Mouse (Mus musculus) myocyte (in vitro differentiated cells): ENCODE data around the gene Ugt1a6a. TPM values are rescaled to one million over a fixed set of nuclear protein-coding genes. Genes with fewer than 3 reads are reported as not detected.

Experiments used
- H3K27me3 ChIP-seq: one replicate; pipeline ENCODE4 v1.6.1; 2011; ENCODE audit not compliant: control insufficient read depth, insufficient read depth, insufficient read length
- H3K36me3 ChIP-seq: one replicate; pipeline ENCODE4 v1.6.1; 2011; ENCODE audit not compliant: control insufficient read depth, insufficient read depth
- H3K4me2 ChIP-seq: one replicate; pipeline ENCODE4 v1.6.1; 2011; ENCODE audit warnings: low read depth, control low read depth
- H3K4me3 ChIP-seq: one replicate; pipeline ENCODE4 v1.5.1; 2011; ENCODE audit warnings: mild to moderate bottlenecking, control low read depth, moderate library complexity
- H3K79me2 ChIP-seq: one replicate; pipeline ENCODE4 v1.6.1; 2011; ENCODE audit not compliant: control insufficient read depth, insufficient read depth
- H3ac ChIP-seq: one replicate; pipeline ENCODE4 v1.6.1; 2011; ENCODE audit not compliant: control insufficient read depth, insufficient read length
- CEBPB ChIP-seq: IDR thresholded peaks from 2 replicates; pipeline ENCODE4 v1.6.1; 2011; ENCODE audit warnings: mild to moderate bottlenecking, moderate library complexity; ENCODE audit not compliant: poor library complexity, insufficient read depth, severe bottlenecking
- E2F4 ChIP-seq: IDR thresholded peaks from one replicate; pipeline ENCODE4 v1.6.1; 2011; ENCODE audit warnings: mild to moderate bottlenecking, control low read depth, moderate library complexity; ENCODE audit not compliant: insufficient read depth
- MAX ChIP-seq: IDR thresholded peaks from one replicate; pipeline ENCODE4 v1.6.1; 2011; ENCODE audit warnings: low read depth, mild to moderate bottlenecking, control low read depth
- MYOD1 ChIP-seq, 3 experiments: IDR thresholded peaks; one replicate each; pipeline ENCODE4 v1.6.1; 2011; ENCODE audit warnings: control low read depth in 2 of 3, low read depth in 2 of 3, mild to moderate bottlenecking in 2 of 3, moderate library complexity in 1 of 3; ENCODE audit not compliant: insufficient read length in 2 of 3, control insufficient read depth in 1 of 3
- MYOG ChIP-seq, 3 experiments: IDR thresholded peaks; one replicate each; pipeline ENCODE4 v1.6.1; 2011; ENCODE audit warnings: control low read depth in 2 of 3, low read depth in 2 of 3, mild to moderate bottlenecking in 2 of 3; ENCODE audit not compliant: insufficient read length in 2 of 3, control insufficient read depth in 1 of 3, insufficient read depth in 1 of 3
- POLR2A ChIP-seq: IDR thresholded peaks from one replicate; pipeline ENCODE4 v1.6.1; 2011; ENCODE audit warnings: low read depth, mild to moderate bottlenecking, control low read depth, moderate library complexity; ENCODE audit not compliant: insufficient read length
- POLR2AphosphoS2 ChIP-seq: IDR thresholded peaks from one replicate; pipeline ENCODE4 v1.6.1; 2011; ENCODE audit warnings: low read depth, control low read depth; ENCODE audit not compliant: insufficient read length
- REST ChIP-seq: IDR thresholded peaks from one replicate; pipeline ENCODE4 v1.6.1; 2011; ENCODE audit warnings: mild to moderate bottlenecking, control low read depth, moderate library complexity; ENCODE audit not compliant: insufficient read depth, insufficient read length
- SRF ChIP-seq: IDR thresholded peaks from one replicate; pipeline ENCODE4 v1.6.1; 2011; ENCODE audit warnings: low read depth; ENCODE audit not compliant: control insufficient read depth, insufficient read length
- TCF12 ChIP-seq: IDR thresholded peaks from one replicate; pipeline ENCODE4 v1.6.1; 2011; ENCODE audit warnings: mild to moderate bottlenecking, control low read depth; ENCODE audit not compliant: poor library complexity, insufficient read depth, severe bottlenecking
- TCF3 ChIP-seq: IDR thresholded peaks from one replicate; pipeline ENCODE4 v1.6.1; 2011; ENCODE audit warnings: low read depth, control low read depth; ENCODE audit not compliant: insufficient read length
- USF1 ChIP-seq: IDR thresholded peaks from one replicate; pipeline ENCODE4 v1.6.1; 2011; ENCODE audit warnings: low read depth, mild to moderate bottlenecking, control low read depth, moderate library complexity
- polyA plus RNA-seq: library from polyadenylated mRNA; unstranded; fragments of >200 nt; fragmentation: generic; extraction: Trizol; gene quantifications from one replicate; pipeline ENCODE4 v1.2.1, GENCODE M21; 2012; ENCODE audit warnings: missing spikeins

Ugt1a6a gene
- polyA plus RNA-seq, 1 experiment, result 8.9 TPM

GRCm38 (mm10) chr1:88212341-88213045, 77.9 kb downstream of the Ugt1a6a start:
- H3K4me2 ChIP-seq, result no peak overlapping the region
- no peaks in the 10 kb centered on the region for H3K36me3 ChIP-seq
- H3K4me3 ChIP-seq, result no peak overlapping the region
- no peaks in the 10 kb centered on the region for H3K79me2 ChIP-seq
- no peak overlapping the region for H3ac ChIP-seq
- no peaks in the 10 kb centered on the region for H3K27me3 ChIP-seq
- TF ChIP-seq MYOG (IDR thresholded peaks at IDR 0.05; ENCODE audit: control insufficient read depth in 1 of 3, insufficient read depth in 1 of 3, insufficient read length in 2 of 3, low read depth in 2 of 3), result no peak
- TF ChIP-seq TCF12, result no peak

- Histone ChIP-seq H3ac (no peak overlapping the region), H3K4me3 (no peak overlapping the region), H3K36me3 (no peaks in the 10 kb centered on the region), H3K79me2 (no peaks in the 10 kb centered on the region), H3K27me3 (no peaks in the 10 kb centered on the region), H3K4me2 (no peak overlapping the region)
- no peak for TF ChIP-seq SRF
- no peak for TF ChIP-seq REST
- no peak for TF ChIP-seq CEBPB
- TF ChIP-seq MYOG (IDR thresholded peaks at IDR 0.05; ENCODE audit: control insufficient read depth in 1 of 3, insufficient read depth in 1 of 3, insufficient read length in 2 of 3, low read depth in 2 of 3), result no peak
- no peak for TF ChIP-seq TCF12
- TF ChIP-seq E2F4, result no peak
- no peak for TF ChIP-seq MAX
- TF ChIP-seq POLR2A, result no peak
- no peak for TF ChIP-seq POLR2AphosphoS2
- no peak for TF ChIP-seq TCF3
- no peak for TF ChIP-seq USF1
- TF ChIP-seq MYOD1 (IDR thresholded peaks at IDR 0.05; ENCODE audit: control insufficient read depth in 1 of 3, insufficient read length in 2 of 3, low read depth in 2 of 3), result no peak
Observed at GRCm38 (mm10) chr1:88213061-88213460, 78.5 kb downstream of the Ugt1a6a start.

- no peak overlapping the region for H3K4me2 ChIP-seq
- no peak overlapping the region for H3K4me3 ChIP-seq
- no peaks in the 10 kb centered on the region for H3K36me3 ChIP-seq
- no peak overlapping the region for H3ac ChIP-seq
- no peaks in the 10 kb centered on the region for H3K79me2 ChIP-seq
- TF ChIP-seq TCF3 (no peak), MYOD1 (IDR thresholded peaks at IDR 0.05; ENCODE audit: control insufficient read depth in 1 of 3, insufficient read length in 2 of 3, low read depth in 2 of 3) (no peak), MYOG (IDR thresholded peaks at IDR 0.05; ENCODE audit: control insufficient read depth in 1 of 3, insufficient read depth in 1 of 3, insufficient read length in 2 of 3, low read depth in 2 of 3) (no peak), E2F4 (no peak), CEBPB (no peak), POLR2AphosphoS2 (no peak), MAX (no peak), REST (no peak), USF1 (no peak), TCF12 (no peak), POLR2A (no peak), SRF (no peak)
- no peaks in the 10 kb centered on the region for H3K27me3 ChIP-seq
Observed at GRCm38 (mm10) chr1:88213766-88214461, 79.3 kb downstream of the Ugt1a6a start.

- Histone ChIP-seq H3K27me3 (no peaks in the 10 kb centered on the region), H3K36me3 (no peaks in the 10 kb centered on the region), H3K4me3 (no peak overlapping the region), H3ac (no peak overlapping the region), H3K4me2 (no peak overlapping the region), H3K79me2 (no peaks in the 10 kb centered on the region)
- TF ChIP-seq CEBPB (no peak), TCF3 (no peak), USF1 (no peak), TCF12 (no peak), E2F4 (no peak), POLR2AphosphoS2 (no peak), MYOD1 (IDR thresholded peaks at IDR 0.05; ENCODE audit: control insufficient read depth in 1 of 3, insufficient read length in 2 of 3, low read depth in 2 of 3) (no peak), SRF (no peak), REST (no peak), MYOG (IDR thresholded peaks at IDR 0.05; ENCODE audit: control insufficient read depth in 1 of 3, insufficient read depth in 1 of 3, insufficient read length in 2 of 3, low read depth in 2 of 3) (no peak), MAX (no peak), POLR2A (no peak)
Observed at GRCm38 (mm10) chr1:88214462-88214952, 79.9 kb downstream of the Ugt1a6a start.
